Mouse (Mus musculus) myocyte (in vitro differentiated cells): ENCODE results near the gene Olfr649.

Experiments
- CEBPB ChIP-seq: IDR thresholded peaks from 2 replicates; pipeline ENCODE4 v1.6.1; 2011; ENCODE audit warnings: mild to moderate bottlenecking, moderate library complexity; ENCODE audit not compliant: poor library complexity, insufficient read depth, severe bottlenecking
- POLR2A ChIP-seq: IDR thresholded peaks from one replicate; pipeline ENCODE4 v1.6.1; 2011; ENCODE audit warnings: low read depth, mild to moderate bottlenecking, control low read depth, moderate library complexity; ENCODE audit not compliant: insufficient read length
- POLR2AphosphoS2 ChIP-seq: IDR thresholded peaks from one replicate; pipeline ENCODE4 v1.6.1; 2011; ENCODE audit warnings: low read depth, control low read depth; ENCODE audit not compliant: insufficient read length
- TCF12 ChIP-seq: IDR thresholded peaks from one replicate; pipeline ENCODE4 v1.6.1; 2011; ENCODE audit warnings: mild to moderate bottlenecking, control low read depth; ENCODE audit not compliant: poor library complexity, insufficient read depth, severe bottlenecking

GRCm38 (mm10) chr7:104179074-104179473, 16.7 kb downstream of the Olfr649 start:
- TF ChIP-seq POLR2AphosphoS2 (no peak), POLR2A (no peak), TCF12 (no peak), CEBPB (no peak)
